Mouse (Mus musculus) thymus, postnatal 4 days (tissue): ENCODE measurements around the gene 2310057M21Rik.

Source experiments
- DNase-seq: peaks from one replicate; pipeline ENCODE4 v3.0.0; 2021

Gene 2310057M21Rik

GRCm38 (mm10) chr7:131318340-131318739, 44.2 kb downstream of the 2310057M21Rik start:
- no peak for DNase-seq

DNA sequence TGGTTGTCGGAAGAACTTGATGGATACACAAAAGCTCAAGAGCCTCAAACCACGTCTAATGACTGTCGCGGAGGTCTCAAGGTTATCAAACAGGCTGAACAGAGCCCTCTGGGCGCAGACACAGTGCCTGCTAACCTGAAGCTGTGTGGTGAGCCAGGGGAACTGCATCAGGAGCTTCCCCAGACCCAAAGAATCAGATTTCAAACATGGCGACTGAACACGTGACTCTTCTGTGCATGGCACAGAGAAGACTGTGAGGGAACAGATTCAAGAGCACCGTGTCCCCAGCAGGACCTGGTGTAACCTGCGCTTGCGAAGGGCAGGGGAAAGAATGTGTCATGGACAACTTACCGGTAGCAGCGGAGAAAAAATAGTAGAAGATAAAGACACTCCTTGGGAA, 45.0 kb downstream of the 2310057M21Rik start:
- DNase-seq: no peak

DNA sequence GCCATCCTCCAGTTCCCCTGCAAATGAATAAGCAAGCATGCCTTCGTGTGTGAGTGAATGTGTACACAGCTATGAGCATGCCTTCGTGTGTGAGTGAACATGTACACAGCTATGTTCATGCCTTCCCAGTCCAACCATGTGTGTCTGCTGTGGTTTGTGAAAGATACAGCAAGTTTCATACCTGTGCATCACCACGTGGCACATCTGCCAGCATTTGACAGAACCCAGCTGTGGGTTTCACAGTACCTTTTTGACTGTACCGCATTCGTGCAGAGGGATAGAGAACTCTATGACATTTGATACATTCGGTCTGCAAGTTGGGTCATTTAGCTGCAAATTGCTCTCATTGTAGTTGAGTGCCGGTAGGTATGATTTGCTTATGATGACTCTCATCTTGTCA, 48.1 kb downstream of the 2310057M21Rik start:
- DNase-seq: no peak

DNA sequence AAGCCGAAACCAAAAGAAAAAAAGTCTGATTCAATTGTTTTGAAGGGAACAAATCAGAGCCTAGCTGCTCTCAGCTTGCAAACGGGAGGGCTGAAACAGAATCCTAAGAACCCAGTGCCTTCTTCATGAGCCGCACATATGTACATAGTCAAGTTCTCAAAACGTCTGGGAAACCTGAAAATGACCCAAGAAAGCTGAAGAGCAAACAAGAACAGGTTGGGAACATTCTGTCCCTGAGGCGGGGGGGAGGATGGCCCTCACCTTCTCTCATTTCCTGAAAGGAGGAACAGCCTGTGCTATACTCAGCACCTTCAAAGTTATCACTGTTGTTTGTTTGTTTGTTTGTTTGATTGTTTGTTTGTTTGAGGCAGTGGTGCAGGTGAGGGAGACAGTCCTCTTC, 55.8 kb downstream of the 2310057M21Rik start:
- DNase-seq: no peak

- no peak for DNase-seq
These were observed 59.2 kb downstream of the 2310057M21Rik start for GRCm38 (mm10) chr7:131303340-131303739.

DNA sequence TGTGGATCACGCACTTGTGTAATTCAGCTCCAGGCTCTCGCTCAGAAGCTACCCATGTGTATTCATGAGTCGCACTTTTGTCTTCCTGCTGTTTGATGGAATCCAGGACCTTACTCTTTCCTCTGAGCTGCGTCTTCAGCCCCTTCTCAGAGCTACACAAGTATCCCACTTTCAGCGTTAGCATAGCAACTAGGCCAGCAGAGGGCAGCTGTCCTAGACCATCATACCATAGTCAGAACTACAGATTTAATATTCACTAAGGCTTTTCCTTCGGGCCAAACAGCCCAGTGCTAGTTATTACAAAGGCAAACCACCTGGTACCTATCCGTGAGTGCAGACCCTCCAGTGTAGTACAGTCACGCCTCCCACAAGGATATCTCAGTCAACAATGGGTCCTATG, 65.4 kb downstream of the 2310057M21Rik start:
- no peak for DNase-seq
